Mouse (Mus musculus): ENCODE data around the gene Efcab6. TPM values are rescaled to one million over a fixed set of nuclear protein-coding genes. Genes with fewer than 3 reads are reported as not detected.

Efcab6 gene
- polyA plus RNA-seq, 1 experiment = 215 TPM

DNA sequence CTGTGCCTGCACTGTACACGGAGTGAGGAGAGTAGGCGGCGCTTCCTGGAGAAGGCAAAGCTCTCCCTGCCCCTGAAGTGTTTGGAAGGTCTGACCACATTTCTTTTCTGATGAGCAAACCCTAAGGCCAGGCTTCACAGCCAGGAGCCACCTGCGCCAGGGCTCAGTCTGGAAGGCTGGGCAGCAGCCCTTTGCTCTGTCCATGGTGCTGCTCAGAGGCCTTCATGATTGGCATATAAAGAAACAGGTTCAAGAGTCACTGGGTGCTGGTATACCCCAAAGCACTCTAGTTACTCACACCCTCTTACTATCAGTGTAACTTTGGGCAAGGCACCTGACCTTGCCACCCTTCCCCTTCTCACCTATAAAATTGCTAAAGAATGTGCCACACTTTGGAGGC, 140.5 kb downstream of the Efcab6 start:
- no peak for TF ChIP-seq POLR2A (IDR thresholded peaks at IDR 0.05; ENCODE audit: control insufficient read depth, low read depth, low read length)
- TF ChIP-seq CTCF (IDR thresholded peaks at IDR 0.05; ENCODE audit: control insufficient read depth, insufficient read depth, insufficient replicate concordance, low read depth, low read length) = no peak
- Histone ChIP-seq H3K4me1 (ENCODE audit: control insufficient read depth, insufficient read depth, low read length) (no peaks in the 10 kb centered on the region), H3K27ac (ENCODE audit: control insufficient read depth, insufficient read depth, low read depth, low read length) (no peak overlapping the region), H3K36me3 (ENCODE audit: control insufficient read depth, insufficient read depth, low read length) (no peaks in the 10 kb centered on the region), H3K4me3 (ENCODE audit: control insufficient read depth, low read depth, low read length) (no peak overlapping the region), H3K27me3 (ENCODE audit: control insufficient read depth, insufficient read depth, low read length) (no peaks in the 10 kb centered on the region)

DNA sequence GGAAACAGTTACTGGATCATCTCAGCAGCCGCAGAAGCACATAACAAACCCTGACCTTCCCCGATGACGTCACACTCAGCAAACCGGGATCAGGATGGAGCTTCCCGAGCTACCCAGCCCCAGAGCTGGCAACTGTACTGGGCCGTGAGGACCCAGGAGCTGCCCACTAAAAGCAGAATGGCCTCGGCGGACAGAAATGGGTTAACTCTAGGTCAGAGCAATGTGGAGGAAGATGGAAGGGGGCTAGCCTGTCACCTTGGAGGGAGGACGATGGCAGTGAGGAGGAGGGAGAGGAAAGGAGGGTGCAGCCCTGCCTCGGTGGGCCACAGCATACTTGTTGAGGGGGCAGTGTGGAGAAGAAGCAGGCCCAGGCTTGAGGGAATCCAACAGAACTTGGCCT, 149.8 kb downstream of the Efcab6 start:
- Histone ChIP-seq H3K27me3 (ENCODE audit: control insufficient read depth, insufficient read depth, low read length) (no peaks in the 10 kb centered on the region), H3K27ac (ENCODE audit: control insufficient read depth, insufficient read depth, low read depth, low read length) (no peak overlapping the region), H3K4me1 (ENCODE audit: control insufficient read depth, insufficient read depth, low read length) (peaks cover 4% of the 10 kb centered on the region; the same call in 1 of the 2 replicates), H3K36me3 (ENCODE audit: control insufficient read depth, insufficient read depth, low read length) (no peaks in the 10 kb centered on the region; the same call in 1 of the 2 replicates), H3K4me3 (ENCODE audit: control insufficient read depth, low read depth, low read length) (no peak overlapping the region)
- TF ChIP-seq POLR2A (IDR thresholded peaks at IDR 0.05; ENCODE audit: control insufficient read depth, low read depth, low read length) (no peak), CTCF (IDR thresholded peaks at IDR 0.05; ENCODE audit: control insufficient read depth, insufficient read depth, insufficient replicate concordance, low read depth, low read length) (no peak)

DNA sequence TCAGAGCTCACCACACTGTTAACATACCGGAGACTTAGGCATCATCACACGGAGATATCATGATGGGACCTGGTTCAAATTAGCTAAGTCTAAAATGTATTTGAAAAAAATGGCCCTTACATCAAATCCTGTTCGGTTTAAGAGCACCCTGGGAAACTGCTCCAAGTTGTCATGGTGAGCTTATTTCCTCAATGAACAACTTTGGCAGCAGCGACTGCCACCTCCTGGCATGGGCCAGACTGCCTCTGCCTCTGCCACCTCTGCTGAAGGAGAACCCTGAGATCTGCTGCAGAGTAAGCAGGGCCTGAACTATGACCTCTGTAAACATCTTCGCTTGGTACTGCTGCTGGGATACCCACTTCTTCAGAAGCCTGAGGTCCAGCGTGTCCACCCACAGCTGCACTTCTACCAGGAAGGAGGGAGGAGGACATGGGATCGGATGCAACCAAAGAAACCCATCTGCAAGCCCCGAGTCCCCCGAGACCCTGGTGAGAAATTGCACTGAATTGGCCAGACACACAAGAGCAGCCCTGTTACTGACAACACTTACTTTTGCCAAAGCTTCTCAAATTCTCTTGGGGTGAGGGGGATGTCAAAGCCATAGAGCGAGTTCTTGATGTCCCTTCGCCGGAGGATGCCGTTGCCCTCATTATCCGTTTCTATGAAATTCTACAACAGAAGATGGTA, 152.0 kb downstream of the Efcab6 start:
- Histone ChIP-seq H3K27ac (ENCODE audit: control insufficient read depth, insufficient read depth, low read depth, low read length) (no peak overlapping the region), H3K4me1 (ENCODE audit: control insufficient read depth, insufficient read depth, low read length) (no peaks in the 10 kb centered on the region), H3K4me3 (ENCODE audit: control insufficient read depth, low read depth, low read length) (no peak overlapping the region), H3K36me3 (ENCODE audit: control insufficient read depth, insufficient read depth, low read length) (no peaks in the 10 kb centered on the region; the same call in 1 of the 2 replicates), H3K27me3 (ENCODE audit: control insufficient read depth, insufficient read depth, low read length) (no peaks in the 10 kb centered on the region)
- TF ChIP-seq CTCF (IDR thresholded peaks at IDR 0.05; ENCODE audit: control insufficient read depth, insufficient read depth, insufficient replicate concordance, low read depth, low read length) (no peak), POLR2A (IDR thresholded peaks at IDR 0.05; ENCODE audit: control insufficient read depth, low read depth, low read length) (no peak)

DNA sequence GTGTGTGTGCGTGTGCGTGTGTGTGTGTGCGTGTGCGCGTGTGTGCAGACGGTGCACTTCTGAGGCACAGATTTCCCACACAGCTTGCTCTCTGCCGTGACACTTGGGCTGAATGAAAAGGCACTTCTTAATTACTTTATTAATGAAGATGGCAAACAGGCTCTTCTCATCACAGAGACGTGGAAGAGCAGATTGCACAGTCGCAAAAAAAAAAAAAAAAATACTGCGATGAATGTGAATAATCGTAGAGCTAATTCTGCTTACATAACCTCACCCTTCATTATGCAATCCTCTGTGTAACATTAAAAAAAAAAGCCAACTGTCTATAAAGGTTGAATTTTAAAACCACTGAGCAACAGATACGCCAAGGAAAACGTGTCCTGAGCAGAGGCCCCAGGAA, 158.7 kb downstream of the Efcab6 start:
- Histone ChIP-seq H3K4me1 (ENCODE audit: control insufficient read depth, insufficient read depth, low read length) (no peaks in the 10 kb centered on the region), H3K4me3 (ENCODE audit: control insufficient read depth, low read depth, low read length) (no peak overlapping the region), H3K27me3 (ENCODE audit: control insufficient read depth, insufficient read depth, low read length) (no peaks in the 10 kb centered on the region), H3K27ac (ENCODE audit: control insufficient read depth, insufficient read depth, low read depth, low read length) (no peak overlapping the region), H3K36me3 (ENCODE audit: control insufficient read depth, insufficient read depth, low read length) (no peaks in the 10 kb centered on the region)
- no peak for TF ChIP-seq CTCF (IDR thresholded peaks at IDR 0.05; ENCODE audit: control insufficient read depth, insufficient read depth, insufficient replicate concordance, low read depth, low read length)
- TF ChIP-seq POLR2A (IDR thresholded peaks at IDR 0.05; ENCODE audit: control insufficient read depth, low read depth, low read length) = no peak

DNA sequence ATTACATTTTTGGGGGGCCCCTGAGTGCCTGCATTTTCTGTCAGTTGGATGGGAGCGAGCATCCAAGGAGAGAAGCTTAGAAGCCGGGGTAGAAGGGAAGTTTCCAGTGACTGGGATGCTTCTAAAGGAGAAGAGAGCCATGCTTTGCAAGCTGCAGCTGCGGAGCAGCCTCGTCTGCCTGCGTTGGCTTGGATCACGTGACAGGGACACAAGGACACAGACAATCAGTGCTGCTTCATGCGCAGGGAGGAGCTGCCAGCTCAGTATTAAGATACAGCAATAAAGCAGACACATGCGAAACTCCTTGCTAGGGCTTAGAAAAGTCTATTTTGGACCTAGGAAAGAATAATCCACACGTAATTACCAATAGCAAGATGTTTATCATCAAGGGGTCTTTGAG, 167.9 kb downstream of the Efcab6 start:
- no peaks in the 10 kb centered on the region for H3K4me1 ChIP-seq (ENCODE audit: control insufficient read depth, insufficient read depth, low read length)
- no peaks in the 10 kb centered on the region for H3K27me3 ChIP-seq (ENCODE audit: control insufficient read depth, insufficient read depth, low read length)
- TF ChIP-seq CTCF (IDR thresholded peaks at IDR 0.05; ENCODE audit: control insufficient read depth, insufficient read depth, insufficient replicate concordance, low read depth, low read length) (no peak), POLR2A (IDR thresholded peaks at IDR 0.05; ENCODE audit: control insufficient read depth, low read depth, low read length) (no peak)
- H3K4me3 ChIP-seq (ENCODE audit: control insufficient read depth, low read depth, low read length) = no peak overlapping the region
- H3K36me3 ChIP-seq (ENCODE audit: control insufficient read depth, insufficient read depth, low read length) = no peaks in the 10 kb centered on the region; the same call in 1 of the 2 replicates
- no peak overlapping the region for H3K27ac ChIP-seq (ENCODE audit: control insufficient read depth, insufficient read depth, low read depth, low read length)

DNA sequence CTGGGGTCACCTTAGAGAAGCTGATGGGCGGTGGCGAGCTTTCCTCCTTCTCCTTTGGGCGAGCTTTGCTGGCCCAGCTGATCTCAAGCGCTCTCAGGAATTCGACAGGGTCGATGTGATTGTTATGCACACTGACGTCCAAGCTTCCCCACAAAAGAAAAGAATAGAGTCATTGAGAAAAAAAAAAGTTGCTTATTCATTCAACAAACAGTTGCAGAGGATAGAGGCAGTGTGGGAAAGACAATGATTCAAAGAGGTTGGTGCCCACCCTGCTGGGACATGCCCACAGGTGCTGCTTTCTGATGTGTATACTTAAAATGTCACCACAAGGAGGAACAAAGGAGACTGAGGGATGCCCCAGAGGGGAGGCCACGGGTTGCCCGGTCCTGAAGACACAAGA, 169.2 kb downstream of the Efcab6 start:
- no peak overlapping the region for H3K27ac ChIP-seq (ENCODE audit: control insufficient read depth, insufficient read depth, low read depth, low read length)
- H3K36me3 ChIP-seq (ENCODE audit: control insufficient read depth, insufficient read depth, low read length) = no peaks in the 10 kb centered on the region; the same call in 1 of the 2 replicates
- H3K4me1 ChIP-seq (ENCODE audit: control insufficient read depth, insufficient read depth, low read length) = no peaks in the 10 kb centered on the region
- no peak overlapping the region for H3K4me3 ChIP-seq (ENCODE audit: control insufficient read depth, low read depth, low read length)
- TF ChIP-seq CTCF (IDR thresholded peaks at IDR 0.05; ENCODE audit: control insufficient read depth, insufficient read depth, insufficient replicate concordance, low read depth, low read length) = no peak
- TF ChIP-seq POLR2A (IDR thresholded peaks at IDR 0.05; ENCODE audit: control insufficient read depth, low read depth, low read length) = no peak
- no peaks in the 10 kb centered on the region for H3K27me3 ChIP-seq (ENCODE audit: control insufficient read depth, insufficient read depth, low read length)

DNA sequence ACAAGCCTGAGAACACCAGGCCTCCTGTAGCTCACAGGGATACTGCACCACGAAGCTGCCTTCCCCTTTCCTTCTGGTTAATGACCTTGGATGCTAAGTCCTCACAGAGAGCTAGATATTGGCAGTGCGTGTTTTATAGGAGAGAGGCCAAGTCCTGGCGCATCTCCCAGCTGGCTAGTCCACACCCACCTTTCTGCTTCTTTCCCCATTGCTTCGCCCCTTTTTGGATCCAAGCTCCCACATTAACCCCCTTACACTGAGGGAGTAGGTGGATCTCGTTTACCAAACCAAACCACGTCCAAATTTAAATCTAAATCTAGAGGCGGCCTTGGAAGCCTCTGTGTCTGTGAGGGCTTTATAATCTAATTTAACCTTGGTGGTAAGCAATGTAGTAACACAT, 170.9 kb downstream of the Efcab6 start:
- H3K4me1 ChIP-seq (ENCODE audit: control insufficient read depth, insufficient read depth, low read length) = no peaks in the 10 kb centered on the region
- no peak overlapping the region for H3K27ac ChIP-seq (ENCODE audit: control insufficient read depth, insufficient read depth, low read depth, low read length)
- no peaks in the 10 kb centered on the region for H3K27me3 ChIP-seq (ENCODE audit: control insufficient read depth, insufficient read depth, low read length)
- TF ChIP-seq CTCF (IDR thresholded peaks at IDR 0.05; ENCODE audit: control insufficient read depth, insufficient read depth, insufficient replicate concordance, low read depth, low read length) (no peak), POLR2A (IDR thresholded peaks at IDR 0.05; ENCODE audit: control insufficient read depth, low read depth, low read length) (no peak)
- no peaks in the 10 kb centered on the region; the same call in 1 of the 2 replicates for H3K36me3 ChIP-seq (ENCODE audit: control insufficient read depth, insufficient read depth, low read length)
- H3K4me3 ChIP-seq (ENCODE audit: control insufficient read depth, low read depth, low read length) = no peak overlapping the region
